Mouse (Mus musculus): ENCODE measurements at regions not wholly inside any gene's neighbourhood (a gene's known extent, or its start where the extent isn't known, plus 50 kb on each side); places are given as distances from the start of the nearest gene placed in this dataset.

GRCm38 (mm10) chr10:37626758-37627201 lies 488.1 kb upstream of the Marcks start:
- TF ChIP-seq CTCF (IDR thresholded peaks at IDR 0.05; ENCODE audit: borderline replicate concordance, control insufficient read depth, extremely low read depth, insufficient read depth, low read length, poor library complexity) (no peak), POLR2A (IDR thresholded peaks at IDR 0.05; ENCODE audit: control insufficient read depth, extremely low read depth, insufficient read depth, low read length, poor library complexity) (no peak)
- Histone ChIP-seq H3K4me1 (replicated peaks; ENCODE audit: control insufficient read depth, insufficient read depth, low read length) (peaks cover 4% of the 10 kb centered on the region; the same call in 1 of the 2 replicates), H3K27ac (ENCODE audit: control insufficient read depth, insufficient read depth, low read length) (no peak overlapping the region), H3K27me3 (ENCODE audit: control insufficient read depth, insufficient read depth, low read length) (no peaks in the 10 kb centered on the region), H3K36me3 (ENCODE audit: control insufficient read depth, insufficient read depth, low read length) (no peaks in the 10 kb centered on the region), H3K4me3 (ENCODE audit: control insufficient read depth, insufficient read depth, low read length) (no peak overlapping the region)
- no peak for DNase-seq
- WGBS: 80% methylated on average over 5 of the region's 5 CpGs

DNA sequence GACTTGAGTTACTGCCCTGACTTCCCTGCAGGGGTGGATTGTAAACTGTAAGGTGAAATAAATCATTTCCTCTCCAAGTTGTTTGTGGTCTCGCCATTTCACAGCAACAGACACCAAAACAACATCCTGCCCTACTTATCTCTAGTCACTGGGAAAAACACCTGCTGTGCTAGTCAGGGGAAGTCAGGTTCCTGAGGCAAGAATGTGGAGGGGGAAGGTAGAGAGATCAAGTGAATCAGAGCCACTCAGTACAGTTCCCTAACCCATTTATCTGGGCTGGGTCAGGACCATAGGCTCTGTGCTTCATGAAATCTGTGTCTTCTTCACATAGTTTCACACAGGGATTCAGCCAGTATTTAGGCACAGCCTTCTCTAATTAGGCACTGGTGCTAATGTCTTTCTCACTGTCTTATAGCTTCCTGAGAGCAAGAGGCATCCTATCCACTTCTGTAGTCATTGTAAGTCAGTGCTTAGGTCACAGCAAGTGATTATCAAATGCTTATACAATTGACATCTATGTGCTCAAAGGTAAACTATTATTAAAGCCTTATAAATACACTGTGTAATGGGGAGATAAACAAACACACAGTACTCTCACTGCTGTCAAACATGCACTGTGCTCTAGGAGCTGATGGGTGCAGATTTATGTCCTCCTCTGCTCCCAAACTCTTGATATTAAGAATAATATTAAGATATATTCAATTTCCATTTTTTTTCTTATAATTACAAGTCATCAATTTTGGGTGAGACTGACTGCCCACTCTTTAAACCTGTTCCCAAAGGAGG lies 487.4 kb upstream of the Marcks start:
- DNase-seq: peak; percentile 24
- no peak overlapping the region for H3K27ac ChIP-seq (ENCODE audit: control insufficient read depth, insufficient read depth, low read length)
- no peaks in the 10 kb centered on the region for H3K36me3 ChIP-seq (ENCODE audit: control insufficient read depth, insufficient read depth, low read length)
- H3K4me3 ChIP-seq (ENCODE audit: control insufficient read depth, insufficient read depth, low read length): no peak overlapping the region
- H3K4me1 ChIP-seq (replicated peaks; ENCODE audit: control insufficient read depth, insufficient read depth, low read length): peaks cover 4% of the 10 kb centered on the region; the same call in 1 of the 2 replicates
- TF ChIP-seq POLR2A (IDR thresholded peaks at IDR 0.05; ENCODE audit: control insufficient read depth, extremely low read depth, insufficient read depth, low read length, poor library complexity): no peak
- TF ChIP-seq CTCF (IDR thresholded peaks at IDR 0.05; ENCODE audit: borderline replicate concordance, control insufficient read depth, extremely low read depth, insufficient read depth, low read length, poor library complexity): no peak
- no peaks in the 10 kb centered on the region for H3K27me3 ChIP-seq (ENCODE audit: control insufficient read depth, insufficient read depth, low read length)
- 3% methylated on average over 1 of the region's 1 CpGs for WGBS

DNA sequence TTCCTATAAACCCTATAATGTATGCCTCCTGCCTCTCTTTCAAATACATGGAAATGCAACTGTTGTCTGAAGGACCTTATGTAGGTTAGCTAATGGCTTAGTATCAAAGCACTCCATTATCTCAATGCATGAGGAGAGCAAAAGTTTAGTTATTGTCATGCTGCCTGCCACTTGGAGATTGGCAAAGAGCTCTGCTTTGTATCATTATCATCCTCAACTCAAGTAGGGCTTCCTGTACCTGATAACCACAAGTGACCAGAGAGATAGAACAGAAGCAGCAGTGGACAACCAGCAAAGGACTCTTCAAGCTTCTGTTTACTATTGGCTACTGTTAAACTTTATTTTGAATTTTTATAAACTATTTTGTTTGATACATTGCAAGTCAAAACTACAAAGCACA lies 484.3 kb upstream of the Marcks start:
- TF ChIP-seq CTCF (IDR thresholded peaks at IDR 0.05; ENCODE audit: borderline replicate concordance, control insufficient read depth, extremely low read depth, insufficient read depth, low read length, poor library complexity) (no peak), POLR2A (IDR thresholded peaks at IDR 0.05; ENCODE audit: control insufficient read depth, extremely low read depth, insufficient read depth, low read length, poor library complexity) (no peak)
- Histone ChIP-seq H3K4me1 (replicated peaks; ENCODE audit: control insufficient read depth, insufficient read depth, low read length) (peaks cover 4% of the 10 kb centered on the region; the same call in 1 of the 2 replicates), H3K27ac (ENCODE audit: control insufficient read depth, insufficient read depth, low read length) (no peak overlapping the region), H3K27me3 (ENCODE audit: control insufficient read depth, insufficient read depth, low read length) (no peaks in the 10 kb centered on the region), H3K36me3 (ENCODE audit: control insufficient read depth, insufficient read depth, low read length) (no peaks in the 10 kb centered on the region), H3K4me3 (ENCODE audit: control insufficient read depth, insufficient read depth, low read length) (no peak overlapping the region)
- no peak for DNase-seq

GRCm38 (mm10) chr10:37618606-37619005 lies 479.9 kb upstream of the Marcks start:
- no peaks in the 10 kb centered on the region for H3K4me1 ChIP-seq (replicated peaks; ENCODE audit: control insufficient read depth, insufficient read depth, low read length)
- no peak overlapping the region for H3K27ac ChIP-seq (ENCODE audit: control insufficient read depth, insufficient read depth, low read length)
- no peak for DNase-seq
- H3K27me3 ChIP-seq (ENCODE audit: control insufficient read depth, insufficient read depth, low read length): no peaks in the 10 kb centered on the region
- TF ChIP-seq POLR2A (IDR thresholded peaks at IDR 0.05; ENCODE audit: control insufficient read depth, extremely low read depth, insufficient read depth, low read length, poor library complexity): no peak
- TF ChIP-seq CTCF (IDR thresholded peaks at IDR 0.05; ENCODE audit: borderline replicate concordance, control insufficient read depth, extremely low read depth, insufficient read depth, low read length, poor library complexity): no peak
- WGBS: 36% methylated on average over 1 of the region's 1 CpGs
- no peak overlapping the region for H3K4me3 ChIP-seq (ENCODE audit: control insufficient read depth, insufficient read depth, low read length)
- H3K36me3 ChIP-seq (ENCODE audit: control insufficient read depth, insufficient read depth, low read length): no peaks in the 10 kb centered on the region

- TF ChIP-seq CTCF (IDR thresholded peaks at IDR 0.05; ENCODE audit: borderline replicate concordance, control insufficient read depth, extremely low read depth, insufficient read depth, low read length, poor library complexity) (no peak), POLR2A (IDR thresholded peaks at IDR 0.05; ENCODE audit: control insufficient read depth, extremely low read depth, insufficient read depth, low read length, poor library complexity) (no peak)
- H3K4me1 ChIP-seq (replicated peaks; ENCODE audit: control insufficient read depth, insufficient read depth, low read length): no peaks in the 10 kb centered on the region
- WGBS: 96% methylated on average over 7 of the region's 7 CpGs
- H3K36me3 ChIP-seq (ENCODE audit: control insufficient read depth, insufficient read depth, low read length): no peaks in the 10 kb centered on the region
- H3K27me3 ChIP-seq (ENCODE audit: control insufficient read depth, insufficient read depth, low read length): no peaks in the 10 kb centered on the region
- no peak overlapping the region for H3K27ac ChIP-seq (ENCODE audit: control insufficient read depth, insufficient read depth, low read length)
- no peak overlapping the region for H3K4me3 ChIP-seq (ENCODE audit: control insufficient read depth, insufficient read depth, low read length)
- DNase-seq: no peak
Measured at GRCm38 (mm10) chr10:37617708-37618300, 479.1 kb upstream of the Marcks start.

- no peak overlapping the region for H3K27ac ChIP-seq (ENCODE audit: control insufficient read depth, insufficient read depth, low read length)
- no peak for TF ChIP-seq CTCF (IDR thresholded peaks at IDR 0.05; ENCODE audit: borderline replicate concordance, control insufficient read depth, extremely low read depth, insufficient read depth, low read length, poor library complexity)
- TF ChIP-seq POLR2A (IDR thresholded peaks at IDR 0.05; ENCODE audit: control insufficient read depth, extremely low read depth, insufficient read depth, low read length, poor library complexity): no peak
- WGBS: 97% methylated on average over 4 of the region's 4 CpGs
- no peak overlapping the region for H3K4me3 ChIP-seq (ENCODE audit: control insufficient read depth, insufficient read depth, low read length)
- H3K36me3 ChIP-seq (ENCODE audit: control insufficient read depth, insufficient read depth, low read length): no peaks in the 10 kb centered on the region
- DNase-seq: no peak
- H3K27me3 ChIP-seq (ENCODE audit: control insufficient read depth, insufficient read depth, low read length): no peaks in the 10 kb centered on the region
- H3K4me1 ChIP-seq (replicated peaks; ENCODE audit: control insufficient read depth, insufficient read depth, low read length): no peaks in the 10 kb centered on the region
Measured at GRCm38 (mm10) chr10:37615926-37616691, 477.4 kb upstream of the Marcks start.

All from thymus, adult 2 months (tissue).